Mouse (Mus musculus) intestine, embryonic 15.5 days (tissue): ENCODE measurements around the gene Olfr1322. TPM values are rescaled to one million over a fixed set of nuclear protein-coding genes. Genes with fewer than 3 reads are reported as not detected.

Source experiments
- ATAC-seq: fragments of 200-750 bp; cut with Nextera tagmentation; 2 replicates; pipeline ENCODE4 v1.8.0; 2017; ENCODE audit warnings: moderate TSS enrichment, moderate library complexity
- H3K27ac ChIP-seq: fragments of 300-500 bp; sonication (generic); 2 replicates; pipeline ENCODE4 v1.5.1; 2015; ENCODE audit warnings: mild to moderate bottlenecking, inconsistent platforms
- H3K27me3 ChIP-seq: fragments of 300-500 bp; sonication (generic); replicated peaks from 2 replicates; pipeline ENCODE4 v1.6.1; 2015; ENCODE audit warnings: inconsistent platforms
- H3K36me3 ChIP-seq: fragments of 300-500 bp; sonication (generic); 2 replicates; pipeline ENCODE4 v1.6.1; 2015; ENCODE audit warnings: inconsistent platforms
- H3K4me1 ChIP-seq: fragments of 300-500 bp; sonication (generic); replicated peaks from 2 replicates; pipeline ENCODE4 v1.6.1; 2015; ENCODE audit warnings: inconsistent platforms
- H3K4me2 ChIP-seq: fragments of 300-500 bp; sonication (generic); replicated peaks from 2 replicates; pipeline ENCODE4 v1.6.1; 2015; ENCODE audit warnings: mild to moderate bottlenecking, inconsistent platforms
- H3K4me3 ChIP-seq: fragments of 300-500 bp; sonication (generic); replicated peaks from 2 replicates; pipeline ENCODE4 v1.5.1; 2015; ENCODE audit warnings: inconsistent platforms
- H3K9ac ChIP-seq: fragments of 300-500 bp; sonication (generic); 2 replicates; pipeline ENCODE4 v1.6.1; 2015; ENCODE audit warnings: inconsistent platforms
- H3K9me3 ChIP-seq: fragments of 300-500 bp; sonication (generic); 2 replicates; pipeline ENCODE4 v1.6.1; 2016; ENCODE audit warnings: inconsistent platforms
- WGBS: fragments of 180-500 bp; shearing (Covaris S2); methylation state at CpG from one replicate; pipeline ENCODE4 v1.1.7; 2015; 5-methylcytosine and 5-hydroxymethylcytosine counted together
- polyA plus RNA-seq: library from polyadenylated mRNA; unstranded; fragments of >200 nt; fragmentation: Nextera tagmentation; extraction: Ambion mirVana; gene quantifications from 2 replicates; pipeline ENCODE4 v1.2.1, GENCODE M21; 2015

Gene Olfr1322
- not detected in 2 replicates for polyA plus RNA-seq

GRCm38 (mm10) chrX:49891383-49891782 lies at the start of gene Olfr1322:
Gene Olfr1322, minus strand, starts transcription at chrX:49891483.
- ATAC-seq, result no peak
- Histone ChIP-seq H3K9me3 (no peaks in the 10 kb centered on the region), H3K9ac (no peak within 1 kb of the TSS), H3K4me3 (no peak within 1 kb of the TSS), H3K4me2 (no peak within 1 kb of the TSS), H3K27me3 (no peaks in the 10 kb centered on the region), H3K4me1 (no peaks in the 10 kb centered on the region), H3K27ac (no peak within 1 kb of the TSS), H3K36me3 (no peaks in the 10 kb centered on the region)
- 81% methylated on average over 2 of the region's 2 CpGs for WGBS

GRCm38 (mm10) chrX:49877651-49878349 lies 13.5 kb downstream of the Olfr1322 start:
- no peaks in the 10 kb centered on the region for H3K27me3 ChIP-seq
- no peaks in the 10 kb centered on the region for H3K9me3 ChIP-seq
- 75% methylated on average over 4 of the region's 4 CpGs for WGBS
- no peak overlapping the region for H3K4me2 ChIP-seq
- no peaks in the 10 kb centered on the region for H3K4me1 ChIP-seq
- no peak overlapping the region for H3K9ac ChIP-seq
- no peaks in the 10 kb centered on the region for H3K36me3 ChIP-seq
- H3K27ac ChIP-seq, result no peak overlapping the region
- ATAC-seq, result no peak
- no peak overlapping the region for H3K4me3 ChIP-seq

Other genes starting within 250 kb of the Olfr1322 start
- not detected in 2 replicates for gene Olfr1320, start 219.2 kb downstream of the Olfr1322 start, polyA plus RNA-seq
- gene Olfr1321, start 156.4 kb downstream of the Olfr1322 start, polyA plus RNA-seq, result not detected in 2 replicates
- gene Igsf1, start 93.7 kb downstream of the Olfr1322 start, polyA plus RNA-seq, result 1.9 and 2.1 TPM in 2 replicates
- gene Olfr1323, start 127.9 kb upstream of the Olfr1322 start, polyA plus RNA-seq, result not detected in 2 replicates